Mouse (Mus musculus): Measurements from ENCODE around the gene Gnat2. TPM values are rescaled to one million over a fixed set of nuclear protein-coding genes. Genes with fewer than 3 reads are reported as not detected.

The Gnat2 gene
- total RNA-seq, 4 experiments from 2014 or later, result 0.21 to 0.46 TPM; not detected in 2

- no peak for DNase-seq (ENCODE audit: low spot score in 2 of 2)
These were observed 7.8 kb upstream of the Gnat2 start for GRCm38 (mm10) chr3:108084767-108085270.

GRCm38 (mm10) chr3:108085281-108085720 lies 7.3 kb upstream of the Gnat2 start:
- DNase-seq (ENCODE audit: low spot score in 2 of 2), result peak; percentile 77 to 88

GRCm38 (mm10) chr3:108085721-108086469 lies 6.7 kb upstream of the Gnat2 start:
- DNase-seq (ENCODE audit: low spot score in 2 of 2), result peak in 1 of 2 experiments; percentile 58

- DNase-seq (ENCODE audit: low spot score in 2 of 2), result no peak
These were observed 6.1 kb upstream of the Gnat2 start, which contains the start of gene Ampd2 for GRCm38 (mm10) chr3:108086470-108086979. Ampd2 (minus strand) TSS chr3:108086651.

- DNase-seq (ENCODE audit: low spot score in 2 of 2), result no peak
These were observed 5.3 kb upstream of the Gnat2 start for GRCm38 (mm10) chr3:108087329-108087728.

GRCm38 (mm10) chr3:108088842-108089380 lies 3.7 kb upstream of the Gnat2 start:
- no peak for DNase-seq (ENCODE audit: low spot score in 2 of 2)

- no peak for DNase-seq (ENCODE audit: low spot score in 2 of 2)
These were observed 2.7 kb upstream of the Gnat2 start for GRCm38 (mm10) chr3:108089916-108090315.

GRCm38 (mm10) chr3:108090561-108090960 lies 2.0 kb upstream of the Gnat2 start:
- no peak for DNase-seq (ENCODE audit: low spot score in 2 of 2)

- DNase-seq (ENCODE audit: low spot score in 2 of 2), result no peak
These were observed 559 bp upstream of the Gnat2 start for GRCm38 (mm10) chr3:108092030-108092429.

GRCm38 (mm10) chr3:108093306-108093705 lies 717 bp downstream of the Gnat2 start:
- no peak for DNase-seq (ENCODE audit: low spot score in 2 of 2)

- no peak for DNase-seq (ENCODE audit: low spot score in 2 of 2)
These were observed 1.6 kb downstream of the Gnat2 start for GRCm38 (mm10) chr3:108094146-108094545.

- no peak for DNase-seq (ENCODE audit: low spot score in 2 of 2)
These were observed 2.6 kb downstream of the Gnat2 start for GRCm38 (mm10) chr3:108094976-108095760.

GRCm38 (mm10) chr3:108096226-108096625 lies 3.6 kb downstream of the Gnat2 start:
- no peak for DNase-seq (ENCODE audit: low spot score in 2 of 2)

GRCm38 (mm10) chr3:108096726-108097125 lies 4.1 kb downstream of the Gnat2 start:
- DNase-seq (ENCODE audit: low spot score in 2 of 2), result no peak

GRCm38 (mm10) chr3:108097656-108098055 lies 5.1 kb downstream of the Gnat2 start:
- no peak for DNase-seq (ENCODE audit: low spot score in 2 of 2)

- DNase-seq (ENCODE audit: low spot score in 2 of 2), result no peak
These were observed 5.7 kb downstream of the Gnat2 start for GRCm38 (mm10) chr3:108098316-108098715.

GRCm38 (mm10) chr3:108101594-108101993 lies 9.0 kb downstream of the Gnat2 start:
- no peak for DNase-seq (ENCODE audit: low spot score in 2 of 2)

GRCm38 (mm10) chr3:108102075-108102474 lies 9.5 kb downstream of the Gnat2 start:
- DNase-seq (ENCODE audit: low spot score in 2 of 2), result no peak

- no peak for DNase-seq (ENCODE audit: low spot score in 2 of 2)
These were observed 12.7 kb downstream of the Gnat2 start for GRCm38 (mm10) chr3:108105281-108105680.

GRCm38 (mm10) chr3:108111320-108111719 lies 18.7 kb downstream of the Gnat2 start:
- no peak for DNase-seq (ENCODE audit: low spot score in 2 of 2)

- no peak for DNase-seq (ENCODE audit: low spot score in 2 of 2)
These were observed 19.7 kb downstream of the Gnat2 start for GRCm38 (mm10) chr3:108112246-108112645.

GRCm38 (mm10) chr3:108112666-108113065 lies 20.1 kb downstream of the Gnat2 start:
- no peak for DNase-seq (ENCODE audit: low spot score in 2 of 2)
